Mouse (Mus musculus) CH12.LX (cell line): ENCODE measurements around the gene Shld1.

ENCODE experiments used
- CTCF ChIP-seq, 2 experiments: IDR thresholded peaks in 1 of 2; conservative IDR thresholded peaks in 1 of 2; 2 replicates each; pipeline ENCODE4 v1.5.1; 2011 to 2012; ENCODE audit warnings: low read depth in 2 of 2, low read length in 2 of 2, improper control_type of control experiment in 1 of 2, inconsistent platforms in 1 of 2, mild to moderate bottlenecking in 1 of 2, moderate library complexity in 1 of 2
- EP300 ChIP-seq: IDR thresholded peaks from 2 replicates; pipeline ENCODE4 v1.6.1; 2011; ENCODE audit warnings: low read length, improper control_type of control experiment
- ETS1 ChIP-seq: conservative IDR thresholded peaks from 2 replicates; pipeline ENCODE4 v1.6.1; 2012; ENCODE audit warnings: low read depth, mild to moderate bottlenecking, inconsistent platforms, low read length, improper control_type of control experiment, moderate library complexity
- GABPA ChIP-seq: IDR thresholded peaks from 2 replicates; pipeline ENCODE4 v1.6.1; 2012; ENCODE audit warnings: low read depth, low read length, improper control_type of control experiment, inconsistent platforms; ENCODE audit not compliant: insufficient replicate concordance
- HCFC1 ChIP-seq: IDR thresholded peaks from 2 replicates; pipeline ENCODE4 v1.6.1; 2012; ENCODE audit warnings: low read depth, mild to moderate bottlenecking, inconsistent platforms, low read length, improper control_type of control experiment
- MAFK ChIP-seq: IDR thresholded peaks from 2 replicates; pipeline ENCODE4 v1.6.1; 2011; ENCODE audit warnings: low read length, improper control_type of control experiment; ENCODE audit not compliant: insufficient replicate concordance
- MAX ChIP-seq: IDR thresholded peaks from 2 replicates; pipeline ENCODE4 v1.6.1; 2011; ENCODE audit warnings: low read length, improper control_type of control experiment
- MAZ ChIP-seq: IDR thresholded peaks from 2 replicates; pipeline ENCODE4 v1.6.1; 2012; ENCODE audit warnings: low read depth, mild to moderate bottlenecking, inconsistent platforms, low read length, improper control_type of control experiment, moderate library complexity
- NELFE ChIP-seq: IDR thresholded peaks from 2 replicates; pipeline ENCODE4 v1.6.1; 2011; ENCODE audit warnings: low read depth, low read length, improper control_type of control experiment
- NRF1 ChIP-seq: IDR thresholded peaks from 2 replicates; pipeline ENCODE4 v1.6.1; 2014; ENCODE audit warnings: low read depth, mild to moderate bottlenecking, inconsistent platforms, low read length, improper control_type of control experiment, moderate library complexity
- POLR2A ChIP-seq: IDR thresholded peaks from 2 replicates; pipeline ENCODE4 v1.6.1; 2011; ENCODE audit warnings: low read depth, mild to moderate bottlenecking, improper control_type of control experiment, low read length
- SMC3 ChIP-seq: IDR thresholded peaks from 2 replicates; pipeline ENCODE4 v1.6.1; 2011; ENCODE audit warnings: low read depth, low read length, improper control_type of control experiment
- UBTF ChIP-seq: IDR thresholded peaks from 2 replicates; pipeline ENCODE4 v1.6.1; 2012; ENCODE audit warnings: low read depth, mild to moderate bottlenecking, inconsistent platforms, low read length, improper control_type of control experiment, moderate library complexity
- ZKSCAN1 ChIP-seq: IDR thresholded peaks from 2 replicates; pipeline ENCODE4 v1.6.1; 2012; ENCODE audit warnings: low read depth, inconsistent platforms, low read length, improper control_type of control experiment, borderline replicate concordance

DNA sequence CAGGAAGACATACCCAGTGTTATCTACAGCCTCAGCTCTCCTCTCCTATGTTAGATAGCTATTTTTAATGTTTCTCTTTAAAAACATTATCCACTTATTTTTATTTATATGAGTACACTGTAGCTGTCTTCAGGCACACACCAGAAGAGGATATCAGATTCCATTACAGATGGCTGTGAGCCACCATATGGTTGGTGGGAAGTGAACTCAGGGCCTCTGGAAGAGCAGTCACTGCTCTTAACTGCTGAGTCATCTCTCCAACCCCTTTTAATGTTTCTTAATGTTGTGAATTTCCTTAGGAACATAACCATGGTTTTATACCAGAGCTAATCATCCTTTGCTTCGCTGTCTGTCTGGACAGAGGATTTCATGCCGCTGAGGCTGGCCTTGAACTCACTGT lies 35.1 kb downstream of the Shld1 start:
- TF ChIP-seq CTCF (conservative IDR thresholded peaks at IDR 0.05 in 1 of 2, IDR thresholded peaks at IDR 0.05 in 1 of 2; ENCODE audit: low read depth in 2 of 2, low read length in 2 of 2): no peak
- TF ChIP-seq MAZ: no peak
- no peak for TF ChIP-seq MAFK
- no peak for TF ChIP-seq ZKSCAN1
- no peak for TF ChIP-seq NELFE
- no peak for TF ChIP-seq HCFC1
- TF ChIP-seq UBTF: no peak
- TF ChIP-seq EP300: no peak
- no peak for TF ChIP-seq MAX
- no peak for TF ChIP-seq NRF1
- TF ChIP-seq SMC3: no peak
- no peak for TF ChIP-seq POLR2A
- TF ChIP-seq GABPA: no peak
- TF ChIP-seq ETS1: no peak
